Mouse (Mus musculus): ENCODE data around the gene Gmppb. TPM values are rescaled to one million over a fixed set of nuclear protein-coding genes. Genes with fewer than 3 reads are reported as not detected.
A peak's percentile ranks its signal among the peaks of the same experiment; 100 is the strongest.

Gmppb gene
- polyA plus RNA-seq, 1 experiment, result 14.5 TPM

DNA sequence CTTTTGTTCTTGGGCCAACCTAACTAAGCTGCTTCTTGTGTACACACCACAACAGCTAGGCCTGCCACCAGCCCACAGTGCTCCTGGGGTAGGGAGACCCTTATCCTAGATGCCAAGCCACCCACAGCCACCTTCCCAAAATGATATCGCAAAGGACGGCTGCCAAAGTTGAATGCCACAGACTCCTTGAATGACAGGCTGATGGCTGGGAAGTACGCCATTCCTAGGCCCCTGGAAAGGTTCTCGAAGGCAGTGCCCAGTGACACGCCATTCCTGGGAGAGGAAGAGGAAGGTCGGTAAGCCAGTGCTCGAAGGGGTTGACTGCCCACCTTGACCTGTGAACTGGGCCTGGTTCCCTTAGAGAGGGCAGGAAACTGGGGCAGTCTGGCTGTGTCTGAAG is 20.5 kb downstream of the Gmppb start:
- Histone ChIP-seq H3K4me1 (ENCODE audit: control insufficient read depth, insufficient read depth, low read length) (no peaks in the 10 kb centered on the region), H3K27ac (ENCODE audit: insufficient read depth, low read length) (no peak overlapping the region), H3K4me3 (ENCODE audit: insufficient read depth, low read length) (no peak overlapping the region)
- no peak for TF ChIP-seq POLR2A (IDR thresholded peaks at IDR 0.05; ENCODE audit: extremely low read depth, insufficient read depth, low read length)
- TF ChIP-seq CTCF (IDR thresholded peaks at IDR 0.05; ENCODE audit: extremely low read depth, insufficient read depth, low read length), result no peak

DNA sequence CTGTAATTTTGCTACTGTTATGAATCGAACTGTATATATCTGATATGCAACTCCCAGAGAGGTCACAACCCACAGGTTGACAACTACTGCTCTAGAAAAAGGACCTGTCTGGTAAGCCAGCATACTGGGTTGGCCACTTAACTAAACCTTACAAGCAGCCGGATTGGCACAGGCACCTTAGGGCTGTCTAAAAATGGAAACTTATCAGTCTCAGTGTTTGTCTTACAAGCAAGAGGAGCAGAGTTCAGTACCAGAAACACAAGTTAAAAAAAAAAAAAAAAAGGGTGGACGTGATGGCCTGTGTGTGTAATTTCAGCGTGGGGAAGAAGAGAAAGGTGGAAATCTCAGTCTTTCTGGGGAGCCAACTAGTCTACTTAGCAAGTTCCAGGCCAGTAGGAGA is 22.8 kb downstream of the Gmppb start:
- TF ChIP-seq CTCF (IDR thresholded peaks at IDR 0.05; ENCODE audit: extremely low read depth, insufficient read depth, low read length) (no peak), POLR2A (IDR thresholded peaks at IDR 0.05; ENCODE audit: extremely low read depth, insufficient read depth, low read length) (no peak)
- no peak overlapping the region for H3K4me3 ChIP-seq (ENCODE audit: insufficient read depth, low read length)
- H3K27ac ChIP-seq (ENCODE audit: insufficient read depth, low read length), result no peak overlapping the region
- no peaks in the 10 kb centered on the region for H3K4me1 ChIP-seq (ENCODE audit: control insufficient read depth, insufficient read depth, low read length)

DNA sequence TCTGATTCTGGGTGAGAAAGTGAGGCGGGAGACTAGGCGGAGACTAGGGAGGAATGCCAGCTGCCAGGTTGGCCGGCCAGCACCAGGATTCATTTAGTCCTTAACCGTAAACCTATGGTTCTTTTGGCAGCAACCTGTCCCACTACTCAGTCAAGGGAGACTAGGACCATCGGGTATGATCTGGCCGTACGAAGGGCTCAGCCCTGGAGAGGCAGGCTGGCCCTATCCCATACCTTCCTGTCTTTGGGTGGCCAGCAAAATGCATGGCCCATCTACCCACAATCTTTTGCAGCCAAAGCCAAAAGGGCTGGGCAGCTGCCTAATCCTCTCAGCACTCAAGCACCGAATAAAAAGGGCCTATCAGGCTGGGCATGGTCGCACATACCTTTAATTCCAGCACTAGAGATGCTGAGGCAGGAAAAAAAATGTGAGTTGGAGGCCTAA is 23.5 kb downstream of the Gmppb start:
- Histone ChIP-seq H3K4me3 (ENCODE audit: insufficient read depth, low read length) (no peak overlapping the region), H3K4me1 (ENCODE audit: control insufficient read depth, insufficient read depth, low read length) (no peaks in the 10 kb centered on the region), H3K27ac (ENCODE audit: insufficient read depth, low read length) (no peak overlapping the region)
- TF ChIP-seq POLR2A (IDR thresholded peaks at IDR 0.05; ENCODE audit: extremely low read depth, insufficient read depth, low read length), result no peak
- TF ChIP-seq CTCF (IDR thresholded peaks at IDR 0.05; ENCODE audit: extremely low read depth, insufficient read depth, low read length), result no peak

DNA sequence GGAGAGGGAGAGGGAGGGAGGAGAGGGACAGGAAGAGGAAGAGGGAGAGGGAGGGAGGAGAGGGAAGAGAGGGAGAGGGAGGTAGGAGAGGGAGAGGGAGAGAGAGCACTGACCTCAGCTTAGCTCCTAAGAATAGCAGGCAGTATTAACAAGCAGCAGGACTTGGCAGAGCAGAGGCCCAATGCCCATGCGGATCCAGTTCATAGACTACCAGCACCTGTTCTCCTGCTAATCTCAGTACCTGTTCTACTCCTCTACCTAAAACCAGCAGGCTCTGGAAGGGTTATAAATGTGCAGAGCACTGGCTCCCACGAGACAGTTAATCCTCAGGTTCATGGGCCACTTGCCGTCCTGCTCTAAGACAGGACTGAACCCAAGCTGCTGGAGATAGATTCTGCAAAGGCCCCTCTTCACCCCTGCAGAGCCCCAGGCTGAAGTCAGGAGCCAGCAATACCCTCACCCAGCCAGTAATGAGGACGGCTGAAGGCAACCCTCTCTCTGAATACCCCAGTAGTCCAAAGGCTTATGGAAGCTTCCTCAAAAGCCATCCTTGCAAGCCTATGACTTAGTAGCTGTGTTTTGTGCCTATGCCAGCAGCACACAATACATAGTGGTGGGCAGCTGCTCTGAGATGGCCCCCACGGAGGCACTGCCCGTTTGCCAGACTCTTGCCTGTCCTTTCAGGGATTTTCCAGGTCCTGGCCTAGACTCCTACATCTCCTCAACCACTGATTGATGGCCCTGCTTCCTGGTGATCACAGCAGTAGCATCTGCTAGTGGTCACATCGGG is 24.3 kb downstream of the Gmppb start:
- TF ChIP-seq POLR2A (IDR thresholded peaks at IDR 0.05; ENCODE audit: extremely low read depth, insufficient read depth, low read length) (no peak), CTCF (IDR thresholded peaks at IDR 0.05; ENCODE audit: extremely low read depth, insufficient read depth, low read length) (no peak)
- no peak overlapping the region for H3K27ac ChIP-seq (ENCODE audit: insufficient read depth, low read length)
- H3K4me1 ChIP-seq (ENCODE audit: control insufficient read depth, insufficient read depth, low read length), result no peaks in the 10 kb centered on the region
- no peak overlapping the region for H3K4me3 ChIP-seq (ENCODE audit: insufficient read depth, low read length)

DNA sequence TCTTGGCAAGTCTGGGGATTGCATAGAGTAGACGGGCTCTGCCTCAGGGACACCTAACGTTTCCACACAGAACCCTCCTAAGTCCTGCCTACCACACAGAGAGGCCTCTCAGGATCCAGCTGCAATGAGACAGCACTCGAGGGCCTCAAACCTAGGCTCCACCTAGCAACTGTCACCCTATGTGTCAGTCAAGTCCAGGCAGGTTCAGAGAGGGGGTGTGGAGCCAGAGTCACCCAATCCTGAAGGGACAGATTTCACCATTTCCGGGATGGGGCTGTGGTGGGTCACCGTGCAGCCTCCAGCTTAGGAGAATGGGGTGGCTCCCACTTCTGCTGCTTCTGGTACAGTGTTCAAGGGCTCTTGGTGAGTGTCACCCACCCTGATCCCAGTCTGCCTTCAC is 31.1 kb downstream of the Gmppb start, which contains the start of gene Mst1:
Gene Mst1 (plus strand): TSS at position 269 of the 400 bp plus-strand sequence.
- Histone ChIP-seq H3K4me3 (ENCODE audit: insufficient read depth, low read length) (peak within 1 kb of the TSS; percentile 70), H3K27ac (ENCODE audit: insufficient read depth, low read length) (no peak within 1 kb of the TSS), H3K4me1 (ENCODE audit: control insufficient read depth, insufficient read depth, low read length) (no peaks in the 10 kb centered on the region)
- TF ChIP-seq POLR2A (IDR thresholded peaks at IDR 0.05; ENCODE audit: extremely low read depth, insufficient read depth, low read length) (no peak), CTCF (IDR thresholded peaks at IDR 0.05; ENCODE audit: extremely low read depth, insufficient read depth, low read length) (no peak)

DNA sequence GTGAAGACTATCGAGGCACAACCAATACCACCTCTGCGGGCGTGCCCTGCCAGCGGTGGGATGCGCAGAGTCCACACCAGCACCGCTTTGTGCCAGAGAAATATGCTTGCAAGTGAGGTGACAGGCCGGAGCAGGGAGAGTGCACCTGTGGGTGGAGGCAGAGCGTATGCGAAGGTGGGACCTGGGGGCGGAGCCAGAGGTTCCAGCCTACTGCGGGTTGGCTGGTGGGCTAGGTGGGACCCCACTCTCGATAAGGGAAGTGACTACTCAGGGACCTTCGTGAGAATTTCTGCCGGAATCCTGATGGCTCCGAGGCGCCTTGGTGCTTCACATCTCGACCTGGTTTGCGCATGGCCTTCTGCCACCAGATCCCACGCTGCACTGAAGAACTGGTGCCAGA is 33.5 kb downstream of the Gmppb start:
- Histone ChIP-seq H3K27ac (ENCODE audit: insufficient read depth, low read length) (no peak overlapping the region), H3K4me1 (ENCODE audit: control insufficient read depth, insufficient read depth, low read length) (no peaks in the 10 kb centered on the region), H3K4me3 (ENCODE audit: insufficient read depth, low read length) (no peak overlapping the region)
- TF ChIP-seq CTCF (IDR thresholded peaks at IDR 0.05; ENCODE audit: extremely low read depth, insufficient read depth, low read length) (no peak), POLR2A (IDR thresholded peaks at IDR 0.05; ENCODE audit: extremely low read depth, insufficient read depth, low read length) (no peak)

DNA sequence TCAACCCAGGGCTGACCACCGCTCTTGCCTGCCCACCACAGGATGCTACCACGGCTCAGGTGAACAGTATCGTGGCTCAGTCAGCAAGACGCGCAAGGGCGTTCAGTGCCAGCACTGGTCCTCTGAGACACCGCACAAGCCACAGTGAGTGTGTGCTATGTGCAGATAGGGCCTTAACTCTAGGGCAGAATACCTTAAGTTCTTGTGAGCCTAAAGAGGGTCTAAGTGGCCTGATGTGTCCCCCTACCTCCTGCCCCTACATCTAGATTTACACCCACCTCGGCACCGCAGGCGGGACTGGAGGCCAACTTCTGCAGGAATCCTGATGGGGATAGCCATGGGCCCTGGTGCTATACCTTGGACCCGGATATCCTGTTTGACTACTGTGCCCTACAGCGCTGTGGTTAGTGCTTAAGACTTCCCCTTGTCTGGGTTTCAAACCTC is 34.0 kb downstream of the Gmppb start, which contains the start of gene Rnf123:
Gene Rnf123 (minus strand): TSS at position 359 of the 444 bp plus-strand sequence.
- H3K27ac ChIP-seq (ENCODE audit: insufficient read depth, low read length), result no peak within 1 kb of the TSS

GRCm38 (mm10) chr9:108083561-108083960 is 34.5 kb downstream of the Gmppb start:
- TF ChIP-seq POLR2A (IDR thresholded peaks at IDR 0.05; ENCODE audit: extremely low read depth, insufficient read depth, low read length), result no peak
- TF ChIP-seq CTCF (IDR thresholded peaks at IDR 0.05; ENCODE audit: extremely low read depth, insufficient read depth, low read length), result no peak
- Histone ChIP-seq H3K4me1 (ENCODE audit: control insufficient read depth, insufficient read depth, low read length) (no peaks in the 10 kb centered on the region), H3K4me3 (ENCODE audit: insufficient read depth, low read length) (no peak overlapping the region), H3K27ac (ENCODE audit: insufficient read depth, low read length) (no peak overlapping the region)

More for the DNA sequence above, 34.0 kb downstream of the Gmppb start, which contains the start of gene Rnf123:
- Histone ChIP-seq H3K4me1 (ENCODE audit: control insufficient read depth, insufficient read depth, low read length) (no peaks in the 10 kb centered on the region), H3K4me3 (ENCODE audit: insufficient read depth, low read length) (no peak within 1 kb of the TSS)
- TF ChIP-seq POLR2A (IDR thresholded peaks at IDR 0.05; ENCODE audit: extremely low read depth, insufficient read depth, low read length) (no peak), CTCF (IDR thresholded peaks at IDR 0.05; ENCODE audit: extremely low read depth, insufficient read depth, low read length) (no peak)

GRCm38 (mm10) chr9:108085261-108085660 is 36.2 kb downstream of the Gmppb start:
- Histone ChIP-seq H3K27ac (ENCODE audit: insufficient read depth, low read length) (no peak overlapping the region), H3K4me3 (ENCODE audit: insufficient read depth, low read length) (no peak overlapping the region), H3K4me1 (ENCODE audit: control insufficient read depth, insufficient read depth, low read length) (no peaks in the 10 kb centered on the region)
- no peak for TF ChIP-seq POLR2A (IDR thresholded peaks at IDR 0.05; ENCODE audit: extremely low read depth, insufficient read depth, low read length)
- TF ChIP-seq CTCF (IDR thresholded peaks at IDR 0.05; ENCODE audit: extremely low read depth, insufficient read depth, low read length), result no peak

- TF ChIP-seq CTCF (IDR thresholded peaks at IDR 0.05; ENCODE audit: extremely low read depth, insufficient read depth, low read length) (no peak), POLR2A (IDR thresholded peaks at IDR 0.05; ENCODE audit: extremely low read depth, insufficient read depth, low read length) (no peak)
- Histone ChIP-seq H3K4me3 (ENCODE audit: insufficient read depth, low read length) (no peak overlapping the region), H3K4me1 (ENCODE audit: control insufficient read depth, insufficient read depth, low read length) (peaks cover 3% of the 10 kb centered on the region; the same call in 1 of the 2 replicates), H3K27ac (ENCODE audit: insufficient read depth, low read length) (no peak overlapping the region)
These were observed 41.6 kb downstream of the Gmppb start for GRCm38 (mm10) chr9:108090611-108091120.
